Mouse (Mus musculus): ENCODE measurements at regions not wholly inside any gene's neighbourhood (a gene's known extent, or its start where the extent isn't known, plus 50 kb on each side); places are given as distances from the start of the nearest gene placed in this dataset.

DNA sequence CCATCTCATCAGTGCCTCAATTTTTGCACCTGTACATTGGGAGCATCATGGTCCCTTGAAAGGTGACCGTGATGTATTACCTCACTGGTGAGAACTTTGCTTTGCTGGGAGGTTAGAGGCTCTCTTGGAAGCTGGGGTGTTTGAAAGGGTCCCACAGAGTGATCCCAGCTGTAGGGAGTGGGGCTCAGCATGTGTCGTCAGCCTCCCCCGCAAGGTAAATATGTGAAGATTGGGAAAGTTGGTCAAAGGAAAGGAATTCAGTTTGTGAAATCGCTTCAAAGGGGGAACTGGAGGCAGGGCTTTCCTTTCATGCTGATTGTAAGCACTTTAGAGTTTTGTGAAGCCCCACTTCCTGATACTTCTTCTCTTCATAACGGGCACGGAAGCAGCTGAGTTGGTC, 299.5 kb downstream of the 4933412E24Rik start:
- no peak overlapping the region for H3K4me3 ChIP-seq
- H3K9ac ChIP-seq: no peak overlapping the region
- H3K4me2 ChIP-seq: no peak overlapping the region
- no peaks in the 10 kb centered on the region for H3K36me3 ChIP-seq
- no peak for ATAC-seq (ENCODE audit: insufficient number of reproducible peaks, low FRiP score)
- WGBS: 65% methylated on average over 6 of the region's 6 CpGs
- H3K4me1 ChIP-seq (replicated peaks): peaks cover 9% of the 10 kb centered on the region; the same call in 1 of the 2 replicates
- H3K9me3 ChIP-seq (replicated peaks): no peaks in the 10 kb centered on the region
- H3K27ac ChIP-seq (ENCODE audit: poor library complexity, severe bottlenecking): no peak overlapping the region
- H3K27me3 ChIP-seq (replicated peaks): no peaks in the 10 kb centered on the region

GRCm38 (mm10) chr15:59715951-59716350, 300.5 kb downstream of the 4933412E24Rik start:
- 79% methylated on average over 3 of the region's 3 CpGs for WGBS
- peaks cover 9% of the 10 kb centered on the region; the same call in 1 of the 2 replicates for H3K4me1 ChIP-seq (replicated peaks)
- H3K27me3 ChIP-seq (replicated peaks): no peaks in the 10 kb centered on the region
- no peak for ATAC-seq (ENCODE audit: insufficient number of reproducible peaks, low FRiP score)
- H3K9me3 ChIP-seq (replicated peaks): no peaks in the 10 kb centered on the region
- H3K27ac ChIP-seq (ENCODE audit: poor library complexity, severe bottlenecking): no peak overlapping the region
- H3K36me3 ChIP-seq: no peaks in the 10 kb centered on the region
- H3K4me2 ChIP-seq: no peak overlapping the region
- no peak overlapping the region for H3K4me3 ChIP-seq
- no peak overlapping the region for H3K9ac ChIP-seq

DNA sequence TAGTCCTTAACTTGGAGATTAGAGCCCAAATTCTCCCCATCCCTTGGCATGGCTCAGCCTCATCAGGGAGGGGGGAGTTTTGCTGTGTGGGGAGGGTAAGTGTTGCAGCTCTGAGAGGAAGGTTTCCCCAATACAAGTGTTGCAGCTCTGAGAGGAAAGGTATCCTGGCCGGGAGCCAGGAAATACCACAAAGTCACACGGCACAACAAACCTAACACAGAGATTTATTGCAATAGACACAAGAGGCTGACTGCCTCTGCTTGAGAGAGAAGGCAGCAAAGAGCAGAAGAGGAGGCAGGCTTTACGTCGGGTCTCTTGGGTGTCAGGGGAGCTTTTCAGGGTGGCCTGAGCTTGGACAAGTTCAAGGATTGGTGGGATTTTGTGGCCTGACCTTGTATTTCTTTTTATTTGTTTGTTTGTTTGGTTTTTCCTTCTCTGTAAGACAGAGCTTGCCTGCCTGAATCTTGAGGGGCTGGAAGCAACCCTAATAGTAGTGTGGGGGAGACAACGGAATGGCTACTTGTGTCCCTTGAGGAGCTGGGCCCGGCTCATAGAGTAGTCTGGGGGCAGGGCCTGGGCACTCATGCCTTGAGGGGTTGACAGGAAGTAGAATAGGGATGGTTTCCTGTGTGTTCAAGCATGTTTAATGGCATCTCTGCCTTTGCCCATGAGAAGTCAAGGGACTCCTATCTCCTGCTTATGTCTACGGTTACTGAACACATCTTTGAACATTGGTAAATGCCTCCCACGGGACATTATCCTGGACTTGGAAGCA, 302.3 kb downstream of the 4933412E24Rik start:
- Histone ChIP-seq H3K4me2 (no peak overlapping the region), H3K4me1 (replicated peaks) (peaks cover 9% of the 10 kb centered on the region; the same call in 1 of the 2 replicates), H3K27me3 (replicated peaks) (no peaks in the 10 kb centered on the region), H3K36me3 (no peaks in the 10 kb centered on the region), H3K27ac (ENCODE audit: poor library complexity, severe bottlenecking) (no peak overlapping the region), H3K9me3 (replicated peaks) (no peaks in the 10 kb centered on the region), H3K4me3 (no peak overlapping the region), H3K9ac (no peak overlapping the region)
- no peak for ATAC-seq (ENCODE audit: insufficient number of reproducible peaks, low FRiP score)
- 65% methylated on average over 8 of the region's 8 CpGs for WGBS

DNA sequence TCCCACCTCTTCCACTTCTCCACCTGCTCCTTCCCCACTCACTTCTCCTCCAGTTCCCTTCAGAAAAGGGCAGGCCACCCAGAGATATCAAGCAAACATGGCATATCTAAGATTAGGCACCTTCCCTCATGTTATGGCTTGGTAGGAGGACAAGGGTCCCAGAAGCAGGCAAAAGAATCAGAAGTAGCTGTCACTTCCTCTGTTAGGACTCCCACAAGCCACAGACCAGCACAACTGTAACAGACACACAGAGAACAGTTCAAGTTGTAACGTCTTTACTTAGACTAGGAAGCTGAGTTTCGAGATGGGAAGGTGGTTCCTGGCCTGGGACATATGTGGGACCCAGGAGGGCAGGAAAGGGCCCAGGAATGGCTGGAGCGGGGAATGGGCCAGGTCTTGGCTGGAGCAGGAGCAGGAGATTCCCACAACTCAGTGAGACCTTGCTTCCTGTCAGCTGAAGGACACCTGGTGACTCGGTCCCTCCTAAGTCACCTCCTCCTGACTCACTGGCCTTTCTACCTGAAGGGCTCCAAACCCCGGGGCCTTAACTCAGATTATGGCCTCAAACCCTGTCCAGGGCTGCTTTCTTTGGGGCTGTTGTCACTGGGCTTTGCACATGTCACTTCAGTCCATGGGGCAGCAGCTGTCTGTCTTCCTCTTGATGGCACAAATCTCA, 304.2 kb downstream of the 4933412E24Rik start:
- Histone ChIP-seq H3K36me3 (no peaks in the 10 kb centered on the region), H3K4me2 (no peak overlapping the region), H3K4me1 (replicated peaks) (peaks cover 9% of the 10 kb centered on the region; the same call in 1 of the 2 replicates), H3K4me3 (no peak overlapping the region), H3K9ac (no peak overlapping the region), H3K9me3 (replicated peaks) (no peaks in the 10 kb centered on the region), H3K27me3 (replicated peaks) (no peaks in the 10 kb centered on the region), H3K27ac (ENCODE audit: poor library complexity, severe bottlenecking) (no peak overlapping the region)
- 71% methylated on average over 5 of the region's 5 CpGs for WGBS
- no peak for ATAC-seq (ENCODE audit: insufficient number of reproducible peaks, low FRiP score)

DNA sequence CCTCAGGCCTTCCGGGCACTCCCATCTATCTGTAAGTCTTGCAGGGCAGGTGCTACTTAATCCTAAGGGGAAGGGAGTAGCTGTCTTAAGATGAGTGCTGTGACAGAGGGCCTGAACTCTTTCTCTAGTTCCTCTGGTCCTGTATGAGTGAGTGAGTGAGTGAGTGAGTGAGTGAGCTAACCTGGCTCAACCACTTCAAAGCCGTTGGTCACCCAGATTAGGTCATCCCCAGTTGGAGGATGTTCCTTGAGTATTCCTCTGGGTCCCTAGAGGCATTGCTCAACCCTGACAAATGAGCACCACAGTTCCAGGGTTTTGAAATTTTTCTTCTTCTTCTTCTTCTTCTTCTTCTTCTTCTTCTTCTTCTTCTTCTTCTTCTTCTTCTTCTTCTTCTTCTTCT, 306.5 kb downstream of the 4933412E24Rik start:
- no peak for ATAC-seq (ENCODE audit: insufficient number of reproducible peaks, low FRiP score)
- H3K9me3 ChIP-seq (replicated peaks): no peaks in the 10 kb centered on the region
- H3K4me3 ChIP-seq: no peak overlapping the region
- no peak overlapping the region for H3K9ac ChIP-seq
- no peak overlapping the region for H3K4me2 ChIP-seq
- H3K27ac ChIP-seq (ENCODE audit: poor library complexity, severe bottlenecking): no peak overlapping the region
- H3K4me1 ChIP-seq (replicated peaks): peaks cover 9% of the 10 kb centered on the region; the same call in 1 of the 2 replicates
- H3K36me3 ChIP-seq: no peaks in the 10 kb centered on the region
- no peaks in the 10 kb centered on the region for H3K27me3 ChIP-seq (replicated peaks)
- WGBS: 76% methylated on average over 2 of the region's 2 CpGs

DNA sequence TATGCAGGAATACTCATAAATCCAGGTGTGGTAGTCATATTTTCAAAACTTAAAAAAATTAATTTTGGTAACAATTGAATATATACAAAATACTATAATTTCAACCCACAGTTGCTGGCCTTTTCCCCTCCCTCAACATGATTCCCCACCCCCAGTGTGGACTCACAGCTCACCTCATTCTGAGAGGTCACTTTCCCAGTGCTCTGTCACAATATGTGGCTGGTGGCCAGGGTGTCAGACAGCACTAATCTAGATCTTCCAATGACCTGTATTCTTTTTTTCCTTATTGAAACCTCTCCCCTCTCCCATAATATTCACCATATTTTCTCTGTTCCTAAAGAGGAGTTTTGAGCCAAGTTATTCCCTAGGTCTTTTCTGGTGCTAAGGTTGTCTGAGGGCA, 308.0 kb downstream of the 4933412E24Rik start:
- no peaks in the 10 kb centered on the region for H3K36me3 ChIP-seq
- H3K27ac ChIP-seq (ENCODE audit: poor library complexity, severe bottlenecking): no peak overlapping the region
- H3K9ac ChIP-seq: no peak overlapping the region
- H3K4me2 ChIP-seq: no peak overlapping the region
- H3K4me3 ChIP-seq: no peak overlapping the region
- H3K27me3 ChIP-seq (replicated peaks): no peaks in the 10 kb centered on the region
- no peaks in the 10 kb centered on the region for H3K4me1 ChIP-seq (replicated peaks)
- H3K9me3 ChIP-seq (replicated peaks): no peaks in the 10 kb centered on the region
- no peak for ATAC-seq (ENCODE audit: insufficient number of reproducible peaks, low FRiP score)

DNA sequence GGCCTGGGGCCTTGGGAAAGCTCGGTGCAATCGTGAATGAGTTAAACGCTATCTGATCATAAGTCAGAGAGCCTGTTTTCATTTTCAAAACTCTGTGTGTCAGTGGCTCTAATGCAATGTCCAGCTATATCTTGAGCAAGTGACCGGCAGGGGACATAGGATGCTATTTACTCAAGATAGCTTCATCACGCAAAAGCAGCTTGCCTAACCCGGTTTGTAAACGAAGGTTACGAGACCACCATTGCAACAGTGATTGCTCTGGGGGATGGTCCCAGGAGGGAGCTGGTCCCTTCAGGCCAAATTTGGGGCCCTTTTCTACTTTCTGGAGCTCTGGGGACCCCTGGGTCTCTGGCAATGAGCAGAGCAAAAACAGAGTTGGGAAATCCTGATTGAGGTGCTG, 309.3 kb downstream of the 4933412E24Rik start:
- no peak overlapping the region for H3K27ac ChIP-seq (ENCODE audit: poor library complexity, severe bottlenecking)
- 77% methylated on average over 8 of the region's 8 CpGs for WGBS
- no peaks in the 10 kb centered on the region for H3K4me1 ChIP-seq (replicated peaks)
- H3K4me2 ChIP-seq: no peak overlapping the region
- H3K36me3 ChIP-seq: no peaks in the 10 kb centered on the region
- H3K9ac ChIP-seq: no peak overlapping the region
- no peak overlapping the region for H3K4me3 ChIP-seq
- ATAC-seq (ENCODE audit: insufficient number of reproducible peaks, low FRiP score): no peak
- H3K9me3 ChIP-seq (replicated peaks): no peaks in the 10 kb centered on the region
- H3K27me3 ChIP-seq (replicated peaks): no peaks in the 10 kb centered on the region

All from heart, embryonic 12.5 days (tissue).